Mouse (Mus musculus) c-Kit-positive CD71-positive TER-119-negative erythroid progenitor cells, embryonic 14.5 days (primary cell): ENCODE measurements around the gene D630003M21Rik.
A peak's percentile ranks its signal among the peaks of the same experiment; 100 is the strongest.

ENCODE experiments used
- DNase-seq: peaks from one replicate; pipeline ENCODE4 v3.0.0-alpha.2; 2013; ENCODE audit warnings: low read depth

The D630003M21Rik gene

GRCm38 (mm10) chr2:158194945-158195640 is 33.9 kb downstream of the D630003M21Rik start:
- peak; percentile 51 for DNase-seq

DNA sequence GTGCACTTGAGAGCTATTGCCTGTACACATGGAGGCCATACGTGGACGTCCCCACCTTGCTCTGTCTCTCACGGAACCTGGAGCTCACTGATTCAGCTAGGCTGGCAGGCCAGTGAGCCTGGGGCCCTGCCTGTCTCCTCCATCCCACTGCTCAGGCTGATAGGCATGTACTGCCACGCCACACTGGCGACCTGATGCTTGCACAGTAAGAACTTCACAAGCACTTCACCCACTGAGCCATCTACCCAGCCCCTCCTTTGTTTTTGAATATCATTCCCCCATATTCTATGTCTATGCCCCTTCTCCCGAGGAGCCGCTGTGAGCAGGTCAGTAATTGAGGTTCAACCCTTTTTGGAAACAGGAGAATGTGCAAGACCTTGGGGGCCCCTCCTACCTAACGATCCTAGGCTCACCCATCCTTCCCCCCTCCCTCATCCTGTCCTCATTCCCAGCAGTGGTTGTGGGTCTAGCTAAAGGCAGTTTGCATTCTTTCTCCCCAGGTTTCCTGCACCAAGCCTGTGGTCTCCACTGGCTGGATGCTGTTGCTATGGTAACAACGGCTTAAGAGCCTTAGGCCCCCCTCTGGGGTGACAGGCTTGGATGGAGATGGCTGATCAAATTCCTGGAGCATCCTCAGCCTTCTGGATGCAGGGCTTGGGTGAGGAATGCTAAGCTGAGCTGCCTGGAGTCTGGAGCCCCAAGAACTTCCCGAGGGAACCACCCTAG is 35.2 kb downstream of the D630003M21Rik start:
- DNase-seq: no peak

DNA sequence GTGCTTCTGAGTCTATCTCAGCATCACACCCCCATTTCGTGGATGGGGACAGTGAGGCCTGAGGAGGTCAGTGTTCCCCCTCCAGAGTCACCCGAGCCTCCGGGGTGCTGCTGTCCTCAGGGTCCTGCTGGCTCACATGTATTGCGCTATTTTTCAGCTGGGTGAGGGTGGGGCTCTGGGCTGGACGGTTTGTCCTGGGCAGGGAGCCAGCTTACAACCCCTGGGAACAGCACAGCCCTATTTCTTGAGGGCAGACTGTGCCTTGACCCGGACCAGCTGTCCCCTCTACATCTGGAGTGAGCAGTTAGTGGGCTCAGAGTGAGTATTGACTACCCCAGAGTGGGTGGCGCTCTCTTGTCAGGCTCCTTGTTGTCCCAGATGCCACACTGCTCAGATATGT is 37.9 kb downstream of the D630003M21Rik start:
- DNase-seq: no peak

- DNase-seq: no peak
Measured at GRCm38 (mm10) chr2:158189451-158189850, 39.6 kb downstream of the D630003M21Rik start.

- no peak for DNase-seq
Measured at GRCm38 (mm10) chr2:158186206-158186871, 42.7 kb downstream of the D630003M21Rik start.

DNA sequence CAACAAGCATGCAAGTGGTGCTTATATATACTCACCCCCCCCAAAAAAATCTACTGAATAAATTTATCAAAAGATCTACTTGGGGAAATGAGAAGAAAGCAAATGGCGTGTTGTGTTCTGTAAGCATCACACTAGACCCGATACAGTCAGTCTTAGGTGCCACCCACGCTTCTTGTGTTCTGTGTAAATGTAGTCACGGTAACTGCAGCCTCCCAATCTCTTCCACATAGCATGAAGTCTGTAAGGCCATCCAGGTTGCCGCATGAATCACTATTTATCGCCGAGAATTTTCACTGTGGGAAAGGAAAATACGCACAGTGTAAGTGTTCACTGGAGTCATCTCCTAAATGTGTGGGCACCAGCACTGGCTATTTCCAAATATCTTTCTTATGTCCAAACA is 45.8 kb downstream of the D630003M21Rik start:
- DNase-seq: no peak

GRCm38 (mm10) chr2:158181932-158182331 is 47.1 kb downstream of the D630003M21Rik start:
- DNase-seq: no peak

DNA sequence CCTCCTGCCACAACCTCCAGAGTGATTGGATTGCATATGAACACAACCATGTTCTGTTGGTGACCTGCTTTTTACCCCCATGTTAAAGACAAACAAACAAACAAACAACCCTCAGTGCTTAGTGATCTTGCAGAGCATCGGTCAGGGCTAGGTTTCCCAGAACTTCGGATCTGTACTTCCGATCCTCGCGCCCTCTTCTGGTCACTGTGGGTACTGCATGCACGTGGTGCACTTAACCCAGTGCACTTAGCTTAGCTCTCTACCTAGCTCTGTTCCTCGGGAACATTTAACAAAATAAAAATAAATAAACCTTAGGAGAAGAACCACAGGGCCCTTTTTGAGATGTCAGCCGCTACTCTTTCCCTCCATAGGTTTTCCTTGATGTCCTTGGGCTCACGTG is 48.2 kb downstream of the D630003M21Rik start:
- DNase-seq: peak; percentile 63

DNA sequence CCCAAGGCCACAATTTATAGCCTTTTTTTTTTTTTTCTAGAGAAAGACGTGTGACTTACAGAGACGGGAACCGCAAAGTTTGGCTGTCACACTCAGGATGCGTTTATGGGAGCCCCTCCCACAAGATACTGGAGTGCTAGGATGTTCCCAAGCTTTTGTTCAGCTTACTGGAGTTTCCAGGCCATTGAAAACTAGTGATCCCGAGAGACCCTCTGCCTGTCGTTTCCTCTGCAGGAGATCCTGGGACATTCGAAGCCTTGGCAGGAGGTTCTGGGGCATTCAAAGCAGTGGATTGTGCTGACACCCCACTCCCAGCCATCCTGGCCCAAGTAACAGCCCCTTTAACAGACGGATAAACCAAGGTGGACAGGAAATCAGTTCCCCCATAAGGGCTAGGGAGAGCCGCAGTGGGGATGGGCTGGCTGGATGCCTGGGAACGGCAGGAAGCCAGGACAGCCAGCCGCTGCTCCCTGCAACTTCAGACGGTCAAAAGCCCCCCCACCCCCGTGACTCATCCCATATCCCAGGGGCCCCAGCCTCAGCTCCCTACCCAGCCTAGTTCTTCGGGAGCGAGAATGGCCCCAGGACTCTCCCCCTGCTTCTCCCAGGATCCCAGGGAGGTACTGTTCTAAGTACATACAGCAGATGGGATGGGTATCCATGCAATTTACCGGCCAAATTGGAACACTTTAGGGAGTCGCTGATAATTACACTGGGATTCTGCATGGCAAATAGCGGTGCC is 49.5 kb downstream of the D630003M21Rik start:
- no peak for DNase-seq

DNA sequence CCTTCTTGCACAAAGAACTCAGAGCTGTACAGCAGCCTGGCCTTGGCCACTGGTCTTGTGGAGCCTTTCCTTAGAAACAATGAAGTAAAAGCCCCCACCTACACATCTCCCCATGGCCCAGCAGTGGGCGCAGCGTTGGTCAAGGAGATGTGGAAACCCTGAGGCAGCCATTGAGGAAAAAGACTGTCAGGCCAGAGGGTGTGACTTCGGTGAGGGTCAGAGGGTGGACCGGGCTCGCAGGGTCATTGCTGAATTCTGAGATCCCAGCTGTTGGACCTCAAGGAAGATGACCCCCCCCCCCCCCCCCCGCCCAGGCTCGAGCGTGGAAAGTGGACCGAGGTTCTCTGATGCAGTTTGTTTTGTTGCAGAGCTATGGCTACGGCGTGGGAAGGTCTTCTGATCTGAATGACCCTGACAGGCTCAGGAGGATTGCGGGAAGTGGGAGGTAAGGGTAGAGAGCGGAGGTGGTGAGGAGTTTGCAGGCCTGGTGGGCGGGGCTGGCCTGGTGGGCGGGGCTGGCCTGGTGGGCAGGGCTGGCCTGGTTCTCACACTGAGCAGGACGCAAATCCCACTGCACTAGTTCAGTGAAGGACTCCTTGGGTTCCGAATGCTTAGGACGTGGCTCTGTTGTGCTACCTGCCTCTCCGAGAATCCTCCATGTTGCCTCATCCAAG is 50.2 kb downstream of the D630003M21Rik start:
- DNase-seq: peak; percentile 45

- no peak for DNase-seq
Measured at GRCm38 (mm10) chr2:158178139-158178538, 50.9 kb downstream of the D630003M21Rik start.

DNA sequence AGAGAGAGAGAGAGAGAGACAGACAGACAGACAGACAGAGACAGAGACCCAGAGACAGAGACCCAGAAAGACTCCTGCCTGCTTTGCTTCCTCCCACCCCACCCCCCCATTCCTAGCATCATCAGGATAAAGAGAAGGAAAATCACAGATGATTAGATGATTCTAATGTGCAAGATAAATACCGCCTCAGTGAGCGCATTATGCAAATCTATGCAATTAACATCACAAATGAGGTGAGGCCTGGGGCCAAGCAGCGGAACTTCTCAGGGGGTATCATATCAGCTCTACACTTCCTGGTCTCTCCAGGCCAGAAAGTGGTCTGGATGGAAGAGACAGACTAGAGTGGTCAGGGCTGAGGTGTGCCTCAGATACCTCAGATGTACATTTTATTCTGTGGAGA is 51.4 kb downstream of the D630003M21Rik start:
- no peak for DNase-seq

GRCm38 (mm10) chr2:158176763-158177162 is 52.3 kb downstream of the D630003M21Rik start:
- no peak for DNase-seq

DNA sequence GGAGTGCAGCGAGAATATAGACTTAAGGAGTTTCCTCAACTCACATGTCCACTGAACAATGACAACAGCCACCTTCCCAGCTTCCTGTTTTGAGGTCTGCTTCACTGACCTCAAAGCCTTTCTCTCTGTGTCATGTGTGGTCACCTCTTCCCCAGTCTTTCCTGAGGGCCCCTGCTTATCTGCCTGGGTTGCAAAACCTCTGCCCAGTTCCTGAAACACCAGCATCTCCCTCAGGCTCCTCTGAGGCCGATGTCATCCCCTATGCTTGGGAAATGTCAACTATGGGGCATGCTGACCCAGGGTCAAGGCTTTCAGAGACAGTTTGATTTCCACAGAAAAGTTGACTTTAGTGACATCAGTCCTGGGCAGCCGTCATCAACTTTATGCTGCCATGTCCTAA is 53.6 kb downstream of the D630003M21Rik start:
- no peak for DNase-seq

DNA sequence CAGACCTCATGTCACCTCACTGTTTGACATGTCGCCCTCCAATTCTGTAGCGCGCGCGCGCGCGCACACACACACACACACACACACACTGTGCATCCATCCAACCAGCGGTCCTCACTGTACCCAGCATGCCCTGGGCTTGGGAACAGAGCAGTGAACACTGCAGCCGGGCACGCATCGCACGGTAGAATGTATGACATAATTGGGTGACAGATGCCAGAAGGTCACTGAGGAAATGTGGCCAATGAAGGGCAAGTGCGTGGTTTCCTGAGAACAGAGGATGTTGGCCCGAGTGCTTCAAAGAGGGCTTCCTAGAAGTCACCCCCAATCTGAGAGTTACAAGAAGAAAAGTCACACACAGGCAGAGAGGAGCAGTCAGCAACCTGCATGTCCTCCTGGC is 54.1 kb downstream of the D630003M21Rik start:
- no peak for DNase-seq

DNA sequence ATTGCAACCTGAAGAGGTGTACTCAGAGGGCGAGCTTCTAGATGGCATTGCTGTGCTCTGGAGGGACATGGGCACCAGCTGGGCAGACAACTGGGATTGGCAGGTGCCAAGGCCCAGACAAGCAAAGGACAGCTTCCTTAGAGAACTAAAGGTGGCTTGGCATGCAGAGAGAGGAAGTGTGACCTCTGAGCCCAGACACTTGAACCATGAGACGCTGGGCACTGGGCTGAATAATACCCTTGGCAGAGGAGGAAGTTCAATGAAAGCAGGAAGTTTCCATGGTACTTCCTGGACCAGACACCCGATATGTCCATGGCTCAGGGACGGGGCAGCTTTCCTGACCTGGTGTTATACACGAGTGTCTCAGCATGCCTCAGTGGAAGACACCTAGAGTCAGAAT is 54.6 kb downstream of the D630003M21Rik start:
- no peak for DNase-seq

- DNase-seq: no peak
Measured at GRCm38 (mm10) chr2:158170394-158170793, 58.6 kb downstream of the D630003M21Rik start.

GRCm38 (mm10) chr2:158169771-158170170 is 59.3 kb downstream of the D630003M21Rik start:
- DNase-seq: no peak

GRCm38 (mm10) chr2:158169351-158169750 is 59.7 kb downstream of the D630003M21Rik start:
- DNase-seq: no peak

GRCm38 (mm10) chr2:158168741-158169211 is 60.2 kb downstream of the D630003M21Rik start:
- DNase-seq: no peak

GRCm38 (mm10) chr2:158167496-158168205 is 61.4 kb downstream of the D630003M21Rik start:
- DNase-seq: no peak
